Mouse (Mus musculus): ENCODE results near the gene Fam163a.

The Fam163a gene

GRCm38 (mm10) chr1:156205164-156205563 is 338 bp upstream of the Fam163a start:
- in situ Hi-C loops (cut with MboI; ENCODE audit: low pct_unique_long_range_greater_than_20kb in 1 of 2, low sequenced_read_pairs in 2 of 2, unreplicated experiment in 1 of 2) = no loop called here

- in situ Hi-C loops (cut with MboI; ENCODE audit: low pct_unique_long_range_greater_than_20kb in 1 of 2, low sequenced_read_pairs in 2 of 2, unreplicated experiment in 1 of 2) = no loop called here
Measured at GRCm38 (mm10) chr1:156203961-156204655, 718 bp downstream of the Fam163a start.

GRCm38 (mm10) chr1:156202661-156203060 is 2.2 kb downstream of the Fam163a start:
- in situ Hi-C loops (cut with MboI; ENCODE audit: low pct_unique_long_range_greater_than_20kb in 1 of 2, low sequenced_read_pairs in 2 of 2, unreplicated experiment in 1 of 2) = no loop called here

- in situ Hi-C loops (cut with MboI; ENCODE audit: low pct_unique_long_range_greater_than_20kb in 1 of 2, low sequenced_read_pairs in 2 of 2, unreplicated experiment in 1 of 2) = no loop called here
Measured at GRCm38 (mm10) chr1:156201069-156201468, 3.8 kb downstream of the Fam163a start.

- in situ Hi-C loops (cut with MboI; ENCODE audit: low pct_unique_long_range_greater_than_20kb in 1 of 2, low sequenced_read_pairs in 2 of 2, unreplicated experiment in 1 of 2) = no loop called here
Measured at GRCm38 (mm10) chr1:156197588-156197987, 7.2 kb downstream of the Fam163a start.

GRCm38 (mm10) chr1:156193292-156193691 is 11.5 kb downstream of the Fam163a start:
- in situ Hi-C loops (cut with MboI; ENCODE audit: low pct_unique_long_range_greater_than_20kb in 1 of 2, low sequenced_read_pairs in 2 of 2, unreplicated experiment in 1 of 2) = no loop called here

- in situ Hi-C loops (cut with MboI; ENCODE audit: low pct_unique_long_range_greater_than_20kb in 1 of 2, low sequenced_read_pairs in 2 of 2, unreplicated experiment in 1 of 2) = no loop called here
Measured at GRCm38 (mm10) chr1:156192853-156193252, 12.0 kb downstream of the Fam163a start.

GRCm38 (mm10) chr1:156186646-156187045 is 18.2 kb downstream of the Fam163a start:
- in situ Hi-C loops (cut with MboI; ENCODE audit: low pct_unique_long_range_greater_than_20kb in 1 of 2, low sequenced_read_pairs in 2 of 2, unreplicated experiment in 1 of 2) = no loop called here

GRCm38 (mm10) chr1:156184158-156184571 is 20.7 kb downstream of the Fam163a start:
- in situ Hi-C loops (cut with MboI; ENCODE audit: low pct_unique_long_range_greater_than_20kb in 1 of 2, low sequenced_read_pairs in 2 of 2, unreplicated experiment in 1 of 2) = no loop called here

GRCm38 (mm10) chr1:156183176-156183958 is 21.5 kb downstream of the Fam163a start:
- in situ Hi-C loops (cut with MboI; ENCODE audit: low pct_unique_long_range_greater_than_20kb in 1 of 2, low sequenced_read_pairs in 2 of 2, unreplicated experiment in 1 of 2) = no loop called here

- in situ Hi-C loops (cut with MboI; ENCODE audit: low pct_unique_long_range_greater_than_20kb in 1 of 2, low sequenced_read_pairs in 2 of 2, unreplicated experiment in 1 of 2) = no loop called here
Measured at GRCm38 (mm10) chr1:156179875-156180274, 25.0 kb downstream of the Fam163a start.

- in situ Hi-C loops (cut with MboI; ENCODE audit: low pct_unique_long_range_greater_than_20kb in 1 of 2, low sequenced_read_pairs in 2 of 2, unreplicated experiment in 1 of 2) = no loop called here
Measured at GRCm38 (mm10) chr1:156168737-156169136, 36.1 kb downstream of the Fam163a start.

GRCm38 (mm10) chr1:156116770-156117169 is 88.1 kb downstream of the Fam163a start:
- in situ Hi-C loops (cut with MboI; ENCODE audit: low pct_unique_long_range_greater_than_20kb in 1 of 2, low sequenced_read_pairs in 2 of 2, unreplicated experiment in 1 of 2) = no loop called here

- in situ Hi-C loops (cut with MboI; ENCODE audit: low pct_unique_long_range_greater_than_20kb in 1 of 2, low sequenced_read_pairs in 2 of 2, unreplicated experiment in 1 of 2) = no loop called here
Measured at GRCm38 (mm10) chr1:156113884-156114499, 90.8 kb downstream of the Fam163a start.

GRCm38 (mm10) chr1:156112142-156112541 is 92.7 kb downstream of the Fam163a start:
- in situ Hi-C loops (cut with MboI; ENCODE audit: low pct_unique_long_range_greater_than_20kb in 1 of 2, low sequenced_read_pairs in 2 of 2, unreplicated experiment in 1 of 2) = no loop called here

GRCm38 (mm10) chr1:156111728-156112127 is 93.1 kb downstream of the Fam163a start:
- in situ Hi-C loops (cut with MboI; ENCODE audit: low pct_unique_long_range_greater_than_20kb in 1 of 2, low sequenced_read_pairs in 2 of 2, unreplicated experiment in 1 of 2) = no loop called here

- in situ Hi-C loops (cut with MboI; ENCODE audit: low pct_unique_long_range_greater_than_20kb in 1 of 2, low sequenced_read_pairs in 2 of 2, unreplicated experiment in 1 of 2) = no loop called here
Measured at GRCm38 (mm10) chr1:156111090-156111489, 93.7 kb downstream of the Fam163a start.

- in situ Hi-C loops (cut with MboI; ENCODE audit: low pct_unique_long_range_greater_than_20kb in 1 of 2, low sequenced_read_pairs in 2 of 2, unreplicated experiment in 1 of 2) = no loop called here
Measured at GRCm38 (mm10) chr1:156108400-156108799, 96.4 kb downstream of the Fam163a start.

GRCm38 (mm10) chr1:156107424-156107823 is 97.4 kb downstream of the Fam163a start:
- in situ Hi-C loops (cut with MboI; ENCODE audit: low pct_unique_long_range_greater_than_20kb in 1 of 2, low sequenced_read_pairs in 2 of 2, unreplicated experiment in 1 of 2) = no loop called here

Measured in mouse embryonic stem cell (cell line).